ENCODE assay signal across 36 mouse cellular contexts in genomic region chr15:70641051-70641552, GRCm38 (mm10).
"Had no signal": no experiment of that assay in that cellular context is flagged by ENCODE, and none has a peak within 500 bp of the region (broad histone marks: within the 10 kb centered on the region; RNA-seq: fewer than 3 reads in every experiment).

No protein-coding gene starts in this region.

- H3K4me3 ChIP-seq: heart, embryonic 10.5 days; heart, embryonic 12.5 days; heart, embryonic 13.5 days; heart, embryonic 15.5 days; hindbrain, embryonic 10.5 days; hindbrain, embryonic 12.5 days; hindbrain, embryonic 13.5 days; hindbrain, embryonic 15.5 days; intestine, embryonic 15.5 days; kidney, embryonic 15.5 days; layer of hippocampus, adult 2 months; left cerebral cortex, adult 2 months had no signal

- H3K4me1 ChIP-seq: heart, embryonic 10.5 days; heart, embryonic 12.5 days; heart, embryonic 13.5 days; heart, embryonic 15.5 days; hindbrain, embryonic 10.5 days; hindbrain, embryonic 12.5 days; hindbrain, embryonic 13.5 days; hindbrain, embryonic 15.5 days; intestine, embryonic 15.5 days; kidney, embryonic 15.5 days had no signal

- H3K27ac ChIP-seq: heart, embryonic 10.5 days; heart, embryonic 13.5 days; heart, embryonic 15.5 days; hindbrain, embryonic 10.5 days; hindbrain, embryonic 12.5 days; hindbrain, embryonic 13.5 days; hindbrain, embryonic 14.5 days; hindbrain, embryonic 15.5 days; hindbrain, postnatal 0 days; intestine, embryonic 15.5 days; kidney, embryonic 15.5 days; kidney, postnatal 0 days; layer of hippocampus, adult 2 months; left cerebral cortex, adult 2 months had no signal

- DNase-seq: heart, postnatal 10 days; heart, postnatal 14 days; heart, postnatal 36 days; heart, postnatal 4 days; kidney, adult 11 months; kidney, adult 18-20 months; kidney, adult 2 months; kidney, adult 8-10 months; kidney, adult 9 months; kidney, postnatal 10 days; kidney, postnatal 14 days; kidney, postnatal 25 days; kidney, postnatal 36 days; kidney, postnatal 4 days; layer of hippocampus, adult 9-11 months; layer of hippocampus, postnatal 36 days had no signal

- H3K36me3 ChIP-seq: heart, embryonic 10.5 days; heart, embryonic 12.5 days; heart, embryonic 13.5 days; heart, embryonic 15.5 days; hindbrain, embryonic 10.5 days; hindbrain, embryonic 12.5 days; hindbrain, embryonic 13.5 days; hindbrain, embryonic 15.5 days; intestine, embryonic 15.5 days; kidney, embryonic 15.5 days had no signal

- ATAC-seq: hindbrain, embryonic 16.5 days; hindbrain, postnatal 0 days; inflammation-experienced regulatory T-cells, adult 6 months; intestine, embryonic 15.5 days; intestine, embryonic 16.5 days; intestine, postnatal 0 days had no signal

- H3K9me3 ChIP-seq: heart, embryonic 10.5 days; heart, embryonic 12.5 days; heart, embryonic 13.5 days; heart, embryonic 15.5 days; hindbrain, embryonic 10.5 days; hindbrain, embryonic 12.5 days; hindbrain, embryonic 13.5 days; hindbrain, embryonic 15.5 days; intestine, embryonic 15.5 days; kidney, embryonic 15.5 days had no signal

- H3K27me3 ChIP-seq: heart, embryonic 12.5 days; heart, embryonic 13.5 days; heart, embryonic 15.5 days; hindbrain, embryonic 12.5 days; hindbrain, embryonic 13.5 days; hindbrain, embryonic 15.5 days; intestine, embryonic 15.5 days; kidney, embryonic 15.5 days had no signal

- H3K4me2 ChIP-seq: heart, embryonic 11.5 days; heart, embryonic 12.5 days; heart, embryonic 13.5 days; heart, embryonic 15.5 days; hindbrain, embryonic 12.5 days; hindbrain, embryonic 13.5 days; hindbrain, embryonic 14.5 days; hindbrain, embryonic 15.5 days; intestine, embryonic 15.5 days; kidney, embryonic 15.5 days had no signal

- H3K9ac ChIP-seq: heart, embryonic 12.5 days; heart, embryonic 13.5 days; heart, embryonic 15.5 days; hindbrain, embryonic 12.5 days; hindbrain, embryonic 13.5 days; hindbrain, embryonic 14.5 days; hindbrain, embryonic 15.5 days; intestine, embryonic 15.5 days; kidney, embryonic 15.5 days had no signal
